Mouse (Mus musculus) embryo, embryonic 11.5 days (tissue): ENCODE data around the gene Siah1a.

Source experiments
- DNase-seq: peaks from one replicate; pipeline ENCODE4 v3.0.0-alpha.2; 2012; ENCODE audit warnings: low read depth, low spot score

Gene Siah1a

DNA sequence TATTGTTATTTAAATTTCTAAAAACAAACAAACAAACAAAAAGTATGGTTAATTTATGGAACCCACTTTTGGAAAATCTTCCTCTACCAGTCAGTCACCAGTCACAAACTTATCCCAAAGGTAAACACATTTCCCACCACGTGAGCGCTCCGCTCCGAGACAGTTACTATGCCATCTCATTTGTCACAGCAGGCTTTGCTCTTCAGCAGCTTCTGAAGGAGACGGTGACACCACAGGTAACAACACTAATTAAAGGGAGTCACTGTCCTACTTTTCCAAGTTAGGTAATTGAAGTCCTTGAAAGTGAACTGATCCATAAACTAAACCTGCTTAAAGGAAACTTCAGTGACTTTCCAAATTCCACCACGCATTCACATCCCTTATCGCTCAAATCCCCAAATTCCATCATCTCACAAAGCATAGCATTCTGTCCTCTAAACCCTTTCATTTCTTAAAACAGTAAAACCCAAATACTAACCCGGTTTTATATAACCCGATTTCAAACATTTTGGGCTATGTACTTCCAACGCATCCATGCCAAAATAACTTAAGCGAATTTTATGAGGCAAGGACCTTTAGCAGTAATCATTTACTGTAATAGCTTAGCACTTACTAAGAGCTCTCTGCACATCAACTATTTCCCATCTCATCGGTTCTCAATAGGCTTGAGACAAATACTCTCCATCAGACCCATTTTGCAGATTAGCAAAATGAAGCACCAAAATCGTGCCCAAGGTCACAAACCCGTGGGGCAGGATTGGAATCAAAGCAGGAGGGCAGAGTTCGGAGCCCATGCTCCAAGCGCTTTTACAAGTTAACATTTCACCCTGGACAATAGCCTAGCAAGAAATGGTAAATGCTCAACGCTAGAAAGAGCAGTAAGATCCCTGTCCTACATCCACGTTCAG lies 1.2 kb downstream of the Siah1a start:
- no peak for DNase-seq

DNA sequence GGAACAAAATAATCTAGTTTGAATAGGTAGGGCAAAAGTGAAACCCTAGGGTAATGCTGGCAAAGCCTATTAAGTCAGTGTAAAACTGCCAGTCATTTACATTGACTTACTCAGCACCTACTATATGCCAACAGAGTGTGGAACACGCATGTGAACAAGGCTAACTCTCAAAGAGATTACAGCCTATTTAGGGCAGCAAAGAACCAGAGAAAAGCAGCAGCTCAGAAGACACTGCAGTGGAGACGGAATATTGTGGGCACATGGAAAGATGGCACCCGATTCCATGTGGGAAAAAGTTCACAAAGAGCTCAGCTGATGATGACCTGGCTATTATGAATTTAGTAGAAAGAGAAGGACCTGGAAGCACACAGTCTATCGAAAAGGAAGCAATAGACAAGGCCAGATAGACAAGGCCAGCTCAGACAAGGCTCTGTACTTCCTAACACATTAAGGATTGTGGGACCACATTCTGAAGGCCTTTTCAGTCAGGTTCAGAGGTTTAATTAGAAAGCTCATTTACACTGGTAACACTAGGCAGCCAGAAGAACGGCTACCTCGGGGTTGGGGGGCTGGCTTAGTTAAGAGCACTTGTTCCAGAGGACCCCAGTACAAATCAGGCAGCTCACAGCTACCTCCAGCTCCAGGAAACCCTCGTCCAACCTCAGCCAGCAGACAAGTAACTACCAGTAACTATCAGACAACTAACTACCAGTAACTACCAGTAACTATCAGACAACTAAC lies 3.0 kb downstream of the Siah1a start:
- no peak for DNase-seq

DNA sequence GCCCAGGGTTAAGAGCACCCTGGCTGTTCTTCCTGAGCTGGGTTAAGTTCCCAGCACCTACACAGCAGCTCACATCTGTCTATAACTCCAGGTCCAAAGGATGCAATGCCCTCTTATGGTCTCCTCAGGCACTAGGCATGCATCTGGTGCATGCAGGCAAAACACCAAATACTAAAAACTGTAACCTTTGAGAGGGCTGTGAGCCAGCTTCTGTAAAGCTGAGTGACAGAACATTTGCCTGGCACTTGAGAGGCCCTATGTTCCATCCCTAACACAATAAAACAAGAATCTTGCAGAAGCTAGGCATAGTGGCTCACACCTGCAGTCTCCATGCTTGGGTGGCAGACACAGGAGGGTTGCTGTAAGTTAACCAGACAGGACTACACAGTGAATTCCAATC lies 4.1 kb downstream of the Siah1a start:
- DNase-seq = no peak

DNA sequence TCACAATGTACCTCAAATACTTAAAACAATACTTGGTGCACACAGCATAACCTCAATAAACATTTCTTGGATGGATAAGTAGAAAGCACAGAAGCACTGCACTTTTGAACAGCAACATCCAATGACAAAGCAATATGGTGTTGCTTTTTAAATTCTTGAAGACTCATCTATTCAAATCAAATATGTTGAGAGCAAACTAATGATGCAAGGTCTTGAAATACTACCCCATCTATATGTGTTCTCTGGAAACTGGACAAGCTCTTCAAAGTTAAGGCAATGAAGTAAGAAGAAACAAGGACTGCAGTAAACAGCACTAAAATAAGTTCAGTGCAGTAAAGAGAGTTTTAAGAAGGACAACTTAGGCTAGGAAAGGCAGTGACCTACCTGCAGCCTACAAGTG lies 4.8 kb downstream of the Siah1a start:
- DNase-seq = no peak

DNA sequence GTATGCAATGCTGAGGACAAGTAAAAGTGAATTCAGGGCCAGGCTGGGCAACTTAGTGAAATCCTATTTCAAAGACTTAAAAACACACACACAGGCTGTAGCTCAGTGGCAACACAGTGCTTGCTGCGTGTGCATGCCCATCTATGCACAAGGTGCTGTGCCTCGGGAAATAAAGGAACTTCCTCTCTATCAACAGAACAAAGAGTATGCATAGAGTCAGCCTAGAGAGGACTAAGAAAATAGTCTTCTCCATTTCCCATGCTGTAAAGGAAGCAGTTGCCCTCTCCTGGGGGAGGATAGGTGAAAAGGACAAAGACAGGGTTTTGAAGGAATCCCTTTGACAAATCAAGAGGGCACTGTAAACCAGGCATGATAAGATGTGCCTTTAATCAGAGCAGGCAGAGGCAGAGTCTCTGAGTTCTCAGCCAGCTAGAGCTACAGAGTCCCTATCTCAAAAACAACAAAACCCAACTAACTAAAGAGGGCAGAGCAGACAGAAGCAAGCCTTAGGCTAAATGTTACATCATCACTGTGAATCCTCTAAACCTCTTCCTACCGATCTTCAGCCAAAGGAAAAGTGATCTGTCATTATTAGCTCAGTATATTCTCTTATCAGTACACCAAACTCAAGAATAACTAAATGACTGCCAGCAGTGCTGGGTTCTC lies 10.2 kb downstream of the Siah1a start:
- no peak for DNase-seq

DNA sequence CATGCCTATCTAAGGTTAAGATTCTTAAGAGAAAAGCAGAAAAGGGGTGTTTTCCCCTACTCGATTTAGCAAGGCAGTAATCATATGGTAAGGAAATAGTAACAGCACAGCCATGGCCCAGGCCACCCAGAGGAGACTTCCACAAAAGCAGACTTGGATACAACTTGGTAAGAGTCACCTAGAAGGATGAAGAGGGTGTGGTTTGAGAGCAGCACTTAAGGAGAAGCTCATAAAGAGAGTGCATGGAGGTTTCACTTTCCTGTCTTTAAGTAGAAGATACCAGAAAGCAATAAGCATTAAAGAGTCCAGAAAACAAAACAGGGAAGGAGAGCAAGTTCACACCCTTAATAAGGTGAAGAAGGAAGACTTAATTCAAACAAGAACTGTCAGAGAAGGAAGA lies 10.8 kb downstream of the Siah1a start:
- DNase-seq = no peak

DNA sequence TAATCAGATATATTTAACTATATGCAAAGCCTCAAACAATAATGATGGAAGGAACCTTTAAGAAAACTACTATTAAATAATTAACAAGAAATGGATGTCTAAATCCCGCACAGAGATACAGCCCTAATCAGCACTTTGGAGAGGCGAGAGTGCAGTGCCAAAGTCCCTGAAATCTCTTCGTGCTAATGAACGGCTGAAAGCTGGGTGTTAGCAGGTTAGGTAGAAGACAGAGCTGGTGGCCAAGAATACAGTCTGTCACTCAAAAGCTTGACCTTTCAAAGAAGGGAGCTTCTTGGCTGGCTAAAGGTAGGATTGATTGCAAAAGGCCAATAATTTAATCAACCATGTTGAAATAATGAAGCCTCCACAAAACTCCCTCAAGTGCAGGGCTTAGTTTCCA lies 11.6 kb downstream of the Siah1a start:
- DNase-seq = no peak

DNA sequence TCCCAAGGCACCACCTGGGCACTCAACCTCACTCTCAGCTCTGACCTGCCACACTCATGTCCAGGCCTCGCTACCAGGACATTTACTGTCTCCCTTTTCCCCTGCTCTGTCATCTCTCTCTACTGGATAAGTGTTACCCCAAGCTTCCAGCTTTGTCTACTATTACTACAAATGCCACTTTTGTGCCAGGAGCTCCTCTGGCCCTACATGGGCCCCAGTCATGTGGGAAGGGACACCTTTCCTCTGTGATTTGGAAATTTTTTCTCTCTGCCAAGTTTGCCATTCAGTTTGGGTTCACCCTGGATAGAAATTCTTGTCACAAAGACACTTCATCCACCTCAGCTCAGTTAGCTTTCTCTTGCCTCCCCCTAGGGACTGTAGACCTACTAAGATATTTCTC lies 14.9 kb downstream of the Siah1a start:
- no peak for DNase-seq

DNA sequence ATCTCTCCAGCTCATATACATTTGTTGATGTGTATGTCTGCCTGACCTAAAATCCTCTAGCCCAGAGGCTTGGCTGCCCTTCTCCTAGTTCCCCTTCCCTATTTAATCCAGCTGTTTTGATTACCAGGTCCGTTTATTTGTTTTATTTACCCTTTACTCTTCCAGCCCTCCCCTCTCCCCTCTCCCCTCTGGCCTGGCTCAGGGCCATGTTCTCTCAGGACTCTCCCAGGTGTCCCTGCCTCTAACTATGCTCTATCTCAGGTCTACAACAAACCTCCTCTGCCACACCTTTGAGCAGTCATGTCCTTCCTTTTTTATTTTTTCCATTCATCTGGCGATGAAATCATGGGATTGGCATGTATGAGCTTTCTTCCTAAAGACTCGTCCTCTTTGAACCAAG lies 15.4 kb downstream of the Siah1a start:
- no peak for DNase-seq

DNA sequence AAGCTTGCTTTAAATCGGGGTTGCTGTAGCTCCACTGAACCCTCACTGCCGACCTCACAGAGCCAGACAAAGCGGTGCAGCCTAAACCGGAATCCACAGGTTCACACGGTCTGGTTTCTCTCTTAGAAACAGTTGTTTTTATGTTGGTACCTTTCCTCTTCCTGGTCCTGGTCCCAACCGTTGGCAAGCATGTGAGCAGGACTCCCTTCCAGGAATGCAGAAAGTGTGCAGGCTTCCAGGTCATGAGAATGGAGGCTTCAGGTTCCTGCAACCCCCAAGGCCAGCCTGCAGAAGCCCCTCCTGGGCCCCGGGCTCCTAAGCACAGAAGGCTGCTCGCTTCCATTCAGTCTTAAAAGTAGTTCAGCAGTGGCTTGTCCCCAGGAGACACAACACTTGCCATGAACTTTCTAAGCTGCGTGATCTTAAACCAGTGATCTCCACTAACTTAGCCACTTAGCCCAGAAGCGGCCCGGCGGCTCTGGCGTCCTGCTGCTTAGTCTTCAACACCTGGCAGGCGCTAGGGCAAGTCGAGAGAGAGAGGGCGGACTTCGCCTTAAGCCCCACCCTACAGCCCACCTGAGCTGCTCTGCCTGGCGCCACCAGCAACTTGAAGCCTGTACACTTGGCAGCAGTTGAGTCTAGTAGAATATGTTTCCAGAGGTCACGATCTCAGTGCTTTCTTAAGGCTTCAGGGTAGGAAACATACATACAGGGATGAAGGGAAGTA lies 17.3 kb downstream of the Siah1a start:
- no peak for DNase-seq

DNA sequence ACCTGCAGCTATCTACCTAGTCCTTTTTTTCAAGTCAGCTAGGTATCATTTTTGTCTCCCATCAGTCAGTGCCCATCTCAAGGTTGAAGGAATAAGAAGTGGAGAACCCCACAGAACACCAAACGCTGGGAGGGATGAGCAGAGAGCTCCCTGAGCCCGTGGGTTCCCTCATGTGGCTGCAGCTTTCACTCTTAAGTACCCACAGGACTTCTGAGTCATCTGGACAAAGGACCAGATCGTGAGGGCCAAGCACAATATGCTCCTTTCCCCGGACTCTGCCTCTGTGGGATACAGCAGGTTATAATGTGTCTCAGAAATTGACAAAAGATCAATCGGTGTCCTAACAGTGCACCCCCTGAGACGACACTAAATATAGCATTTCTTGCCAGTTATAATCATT lies 18.8 kb downstream of the Siah1a start:
- no peak for DNase-seq

DNA sequence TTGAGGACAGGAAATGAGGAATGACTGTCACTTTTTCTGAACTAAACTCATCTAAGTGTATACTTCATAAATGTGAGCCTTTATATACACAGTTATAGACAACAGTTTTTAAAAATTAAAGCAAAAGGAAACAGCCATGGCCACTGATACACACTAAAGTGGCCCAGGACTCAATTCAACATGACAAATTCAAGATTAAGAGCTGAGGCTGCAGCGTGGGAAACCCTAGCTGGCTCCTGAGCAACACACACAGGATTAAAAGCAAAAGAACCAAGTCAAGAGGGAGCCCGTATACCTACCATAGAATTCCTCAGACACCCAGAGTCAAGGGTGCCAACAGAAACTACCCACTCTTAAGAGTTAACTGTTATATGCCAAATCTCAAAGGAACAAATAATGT lies 24.2 kb downstream of the Siah1a start:
- no peak for DNase-seq

DNA sequence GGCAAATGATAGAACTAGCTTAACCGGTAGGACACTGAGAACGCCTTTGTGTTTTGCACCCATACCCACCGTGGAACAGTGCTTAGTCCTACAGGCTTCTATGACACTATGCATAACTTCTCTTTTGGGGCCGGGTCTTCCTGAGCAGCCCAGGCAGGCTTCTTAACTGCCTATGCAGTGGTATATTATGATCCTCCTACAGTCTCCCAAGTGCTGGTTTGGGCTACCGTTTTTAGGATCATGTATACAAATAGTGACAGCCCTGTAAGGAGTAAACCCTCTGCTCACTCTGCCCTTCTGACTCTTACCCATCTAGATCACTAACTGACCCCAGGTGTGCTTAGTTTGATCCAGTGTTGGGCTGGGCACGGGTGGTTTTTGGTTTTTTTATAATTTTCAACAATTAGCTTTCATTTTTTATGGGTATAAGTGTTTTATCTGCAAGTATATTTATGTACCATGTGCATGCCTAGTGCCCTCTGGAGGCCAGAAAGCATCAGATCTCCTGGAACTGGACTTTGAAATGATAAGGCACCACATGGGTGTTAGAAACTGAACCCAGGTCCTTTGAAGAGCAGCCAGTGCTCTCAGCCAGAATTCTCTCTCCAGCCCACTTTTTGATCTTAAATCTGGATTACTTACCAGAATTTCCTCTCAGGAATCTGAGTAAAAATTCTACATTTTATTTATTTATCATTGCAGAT lies 24.8 kb downstream of the Siah1a start:
- no peak for DNase-seq

DNA sequence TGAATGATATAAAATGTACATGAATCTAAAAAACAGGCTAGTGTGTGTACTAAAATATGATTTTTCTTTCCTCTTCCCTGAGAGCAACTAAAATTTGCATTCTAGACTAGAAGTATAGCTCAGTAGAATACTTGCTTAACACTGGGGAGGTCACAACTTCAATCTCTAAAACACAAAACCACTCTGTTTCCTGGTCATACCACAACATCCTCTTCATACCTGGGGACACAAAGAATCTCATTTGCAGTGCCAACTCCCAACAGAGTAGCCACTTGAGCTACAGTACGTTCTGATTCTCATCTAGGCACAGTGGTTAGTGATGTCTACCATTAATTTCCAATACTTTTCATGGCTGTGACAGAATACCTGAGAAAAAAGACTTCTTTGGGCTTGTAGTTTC lies 26.4 kb downstream of the Siah1a start:
- no peak for DNase-seq

DNA sequence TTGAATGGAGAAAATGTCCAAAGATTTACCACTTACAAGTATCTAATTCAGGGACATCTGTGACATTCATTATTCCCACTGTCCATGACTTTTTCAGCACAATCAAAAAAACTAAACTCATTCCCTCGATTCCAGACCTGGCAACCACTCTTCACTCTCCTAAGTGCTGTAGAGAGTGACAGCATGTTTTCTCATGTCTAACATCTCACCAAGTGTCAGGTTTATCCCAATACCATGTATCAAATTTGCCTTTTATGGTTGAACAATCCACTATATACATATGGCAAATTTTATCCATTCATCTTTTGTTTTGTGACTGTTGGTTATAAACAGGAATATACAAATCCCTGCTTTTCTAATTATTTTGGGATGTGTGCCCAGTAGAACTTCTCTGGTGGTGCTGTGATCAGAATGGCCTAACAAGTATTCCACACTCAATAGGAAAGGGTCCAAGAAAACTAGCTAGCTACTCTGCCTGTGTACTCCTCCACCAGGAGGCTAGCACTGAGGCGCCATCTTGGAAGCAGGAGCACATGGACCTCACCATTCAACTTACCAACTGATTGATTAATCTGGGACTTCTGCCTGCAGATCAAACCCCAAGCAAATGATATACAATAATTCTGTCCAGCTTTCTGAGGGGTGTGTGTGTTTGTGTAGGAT lies 27.3 kb downstream of the Siah1a start:
- no peak for DNase-seq

DNA sequence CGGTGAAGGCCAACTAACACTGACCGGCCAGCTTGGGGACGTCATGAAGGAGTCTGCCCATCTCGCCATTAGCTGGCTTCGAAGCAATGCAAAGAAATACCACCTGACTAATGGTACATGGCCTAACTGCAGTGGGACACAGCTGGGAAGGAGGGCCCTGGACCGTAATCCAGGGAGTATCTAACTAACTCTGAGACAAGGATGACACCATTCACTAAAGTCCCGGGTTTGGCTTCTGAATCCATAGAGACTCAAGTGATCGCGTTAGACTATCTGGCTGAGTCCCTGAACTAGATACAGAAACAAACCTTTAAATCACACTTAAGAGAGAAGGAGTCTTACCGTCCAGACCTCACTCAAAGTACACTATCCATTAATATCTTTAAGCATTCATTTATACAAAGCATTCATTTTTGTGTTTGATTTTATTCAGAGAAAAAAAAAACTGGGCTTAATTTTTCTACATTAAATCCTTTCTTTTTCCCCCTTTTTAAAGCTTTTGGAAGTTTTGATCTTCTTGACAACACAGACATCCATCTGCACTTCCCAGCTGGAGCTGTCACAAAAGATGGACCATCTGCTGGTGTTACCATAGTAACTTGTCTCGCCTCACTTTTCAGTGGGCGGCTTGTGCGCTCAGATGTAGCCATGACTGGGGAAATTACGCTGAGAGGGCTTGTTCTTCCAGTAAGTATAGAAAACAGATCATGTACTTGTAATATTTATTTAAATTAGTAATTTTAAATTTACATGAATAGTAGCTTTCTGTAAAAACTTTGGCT lies 32.1 kb downstream of the Siah1a start:
- DNase-seq = peak; percentile 20

DNA sequence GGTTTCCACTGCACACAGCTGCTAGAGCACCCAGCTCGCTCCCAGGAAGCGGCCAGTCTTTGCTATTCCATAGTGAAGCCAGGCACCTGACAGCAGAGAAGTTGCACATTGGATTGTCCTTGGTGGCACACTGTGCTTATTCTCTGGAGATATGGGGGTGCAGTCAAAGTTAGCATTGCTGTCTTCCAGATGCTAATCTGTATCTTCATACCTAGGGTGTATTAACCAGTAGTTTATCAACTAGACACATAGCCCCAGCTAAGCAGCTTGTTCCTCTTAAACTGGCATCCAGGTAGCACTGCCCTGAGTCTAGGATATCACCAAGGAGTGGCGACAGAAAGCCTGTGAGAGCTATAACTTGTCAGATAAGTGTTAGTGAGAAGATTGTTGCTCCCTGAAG lies 33.1 kb downstream of the Siah1a start:
- DNase-seq = no peak

DNA sequence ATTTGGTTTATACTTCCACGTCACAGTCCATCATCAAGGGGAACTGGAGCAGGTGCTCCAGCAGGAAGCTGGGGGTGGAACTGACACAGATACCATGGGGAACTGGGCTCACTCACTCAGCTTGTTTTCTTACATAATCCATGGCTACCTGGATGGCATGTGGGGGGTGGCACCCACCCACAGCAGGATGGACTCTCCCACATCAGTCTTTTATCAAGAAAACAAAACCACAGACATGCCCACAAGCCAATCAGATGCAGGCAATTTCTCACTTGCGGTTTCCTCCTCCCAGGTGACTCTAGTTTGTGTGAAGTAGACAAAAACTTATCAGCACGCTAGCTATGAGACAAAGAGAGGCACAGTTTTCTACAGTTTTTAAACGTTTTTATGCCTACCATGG lies 37.9 kb downstream of the Siah1a start:
- DNase-seq = no peak

DNA sequence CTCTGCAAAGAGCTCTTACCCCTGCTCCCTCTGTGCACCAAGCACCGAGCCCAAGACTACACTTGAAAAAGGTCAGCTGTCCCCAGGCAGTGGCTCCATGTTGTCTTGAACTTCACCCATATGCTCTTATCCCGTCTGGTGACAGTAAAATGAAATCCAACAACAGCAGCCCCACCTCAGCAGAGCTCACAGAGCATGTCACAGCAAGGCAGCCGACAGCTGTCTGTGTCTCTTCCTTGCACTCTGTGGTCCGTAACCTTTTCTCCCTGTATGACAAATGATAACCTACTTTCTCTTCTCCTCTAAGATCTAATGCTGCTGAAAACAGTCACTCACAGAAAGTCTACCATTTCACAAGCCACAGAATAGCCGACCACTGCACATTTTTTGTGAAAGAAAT lies 39.0 kb downstream of the Siah1a start:
- no peak for DNase-seq

DNA sequence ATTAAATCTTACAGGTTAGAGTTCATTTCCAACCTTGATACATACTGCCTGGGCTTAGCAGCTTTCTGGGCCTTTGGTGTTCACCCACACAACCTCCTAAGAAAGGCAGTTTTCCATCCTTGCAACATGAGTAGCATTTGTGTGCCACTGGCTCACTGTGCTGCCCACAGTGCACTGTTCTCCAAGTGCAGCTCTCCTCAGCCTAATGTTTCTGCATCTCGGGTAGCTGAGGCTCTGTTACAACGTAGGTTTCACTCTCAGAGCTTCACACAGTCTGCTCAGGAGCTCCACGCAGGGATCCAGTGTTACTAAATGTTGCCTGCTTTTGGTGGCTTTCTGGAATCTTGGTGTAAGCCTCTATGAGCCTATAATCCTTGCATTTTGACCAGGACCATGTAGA lies 40.4 kb downstream of the Siah1a start:
- DNase-seq = no peak
